Mouse (Mus musculus) leukemia stem cell, adult 10-12 weeks (primary cell): ENCODE measurements around the gene Rnf4. TPM values are rescaled to one million over a fixed set of nuclear protein-coding genes. Genes with fewer than 3 reads are reported as not detected.

Experiments
- polyA plus RNA-seq: library from polyadenylated mRNA; stranded (reverse); fragments of >175 nt; gene quantifications from 2 replicates; pipeline ENCODE4 v1.2.3, GENCODE M21; 2012; ENCODE audit warnings: low replicate concordance

The Rnf4 gene
- polyA plus RNA-seq: 12.1 and 21.7 TPM in 2 replicates

DNA sequence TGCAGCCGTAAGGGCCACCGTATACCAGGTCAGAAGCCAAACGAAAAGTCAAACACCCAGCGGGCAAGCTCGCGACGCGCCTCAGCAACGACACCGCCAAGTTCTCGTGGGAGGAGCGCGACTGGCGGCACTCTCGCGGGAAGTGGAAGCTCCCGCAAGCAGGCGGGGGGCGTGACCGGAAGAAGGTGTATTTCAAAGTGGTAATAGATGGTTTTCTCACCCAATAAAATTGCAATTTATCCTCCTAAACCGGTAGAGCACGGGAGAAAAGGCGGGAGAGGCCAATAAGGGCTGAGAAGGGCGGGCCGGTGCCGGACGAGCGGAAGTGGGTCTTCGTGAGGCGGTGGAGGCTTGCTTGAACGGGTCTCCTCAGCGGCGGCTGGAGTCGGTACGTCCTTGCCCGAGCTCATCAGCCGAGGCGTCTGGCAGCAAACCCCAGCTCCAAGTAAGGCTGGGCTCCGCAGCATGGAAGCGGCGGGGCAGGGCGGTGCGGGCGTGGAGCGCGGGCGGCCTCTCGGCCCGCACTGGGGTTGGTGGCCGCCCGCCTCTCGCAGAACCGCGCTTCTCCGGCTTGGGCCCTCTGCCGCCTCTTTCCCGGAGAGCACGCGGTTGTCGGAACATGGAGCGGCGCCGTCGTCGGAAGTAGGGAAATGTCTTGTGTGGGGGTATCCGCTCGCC, at the start of gene Rnf4:
TSS of gene Rnf4 (plus strand) at position 193 of the 678 bp plus-strand sequence.

DNA sequence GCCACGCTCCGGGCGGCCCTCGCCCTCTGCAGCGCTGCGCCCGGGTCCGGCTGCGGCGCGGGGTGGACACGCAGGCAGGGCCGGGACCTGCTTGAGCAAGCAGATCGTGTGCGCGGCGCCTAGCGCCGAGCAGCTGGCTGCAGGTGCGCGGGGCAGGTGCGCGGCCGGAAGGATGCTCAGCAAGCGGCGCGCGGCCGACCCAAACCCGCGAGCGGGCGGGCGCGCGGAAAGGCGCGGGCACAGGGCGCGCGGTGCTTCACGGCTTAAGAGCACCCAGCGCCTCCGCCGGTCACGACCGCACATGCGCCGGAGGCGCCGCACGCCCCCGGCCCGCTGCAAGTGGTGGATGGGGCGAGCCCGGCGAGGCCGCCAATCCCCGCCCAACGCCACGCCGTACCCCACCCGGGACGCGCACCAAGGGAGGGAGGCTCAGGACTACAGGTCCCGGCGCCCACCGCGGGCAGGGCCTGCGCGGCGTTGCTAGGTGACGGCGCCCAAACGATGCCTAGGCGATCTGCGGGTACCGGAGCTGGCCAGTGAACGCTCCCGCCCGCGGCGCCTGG, 47.9 kb upstream of the Rnf4 start, which contains the start of the genes Zfyve28 and Cfap99:
TSS of gene Zfyve28 (minus strand) at position 296 of the 563 bp plus-strand sequence.
TSS of gene Cfap99 (plus strand) at position 447 of the 563 bp plus-strand sequence.

DNA sequence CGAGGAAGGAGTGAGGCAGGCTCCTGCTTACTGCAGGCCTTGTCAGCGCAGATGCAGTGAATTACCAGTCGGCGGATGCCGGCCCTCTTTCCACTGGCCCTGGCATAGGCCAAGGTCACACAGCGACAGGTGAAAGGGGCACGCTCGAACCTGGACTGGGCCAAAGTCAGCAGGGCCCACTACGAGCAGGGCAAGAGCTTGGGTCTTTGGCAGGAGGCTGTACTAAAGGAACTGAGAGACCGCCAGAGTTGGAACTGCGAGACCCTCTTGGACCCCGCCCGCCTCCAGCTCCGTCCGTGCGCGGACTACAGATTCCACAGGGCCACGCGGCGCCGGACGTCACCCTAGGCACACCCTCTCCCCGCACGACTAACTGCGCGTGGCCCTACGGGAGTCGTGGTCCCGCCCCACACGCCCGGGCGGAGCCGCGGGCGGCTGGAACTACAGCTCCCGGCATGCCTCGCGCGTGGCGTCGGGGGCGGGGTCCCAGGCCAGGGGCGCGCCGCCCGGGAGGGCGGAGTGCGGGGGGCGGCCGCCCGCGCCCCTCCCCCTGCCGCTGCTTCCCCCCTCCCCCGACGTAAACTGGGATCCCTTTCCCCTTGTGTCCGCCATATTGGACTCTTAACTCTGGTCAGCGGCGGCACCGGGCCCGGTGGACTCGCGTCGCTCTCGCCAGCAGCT, 33.4 kb downstream of the Rnf4 start, which contains the start of gene Fam193a:
TSS of gene Fam193a (plus strand) at position 593 of the 681 bp plus-strand sequence.

Other genes with a start within 250 kb of the Rnf4 start
- 0.15 TPM in 1 of 2 replicates, not detected in the other for gene Poln, start 166.8 kb upstream of the Rnf4 start, polyA plus RNA-seq
- gene Haus3, start 166.8 kb upstream of the Rnf4 start, polyA plus RNA-seq: 0.23 and 0.92 TPM in 2 replicates
- gene Mxd4, start 148.6 kb upstream of the Rnf4 start, polyA plus RNA-seq: 18.2 and 32.0 TPM in 2 replicates
- gene Zfyve28, start 47.8 kb upstream of the Rnf4 start, polyA plus RNA-seq: 0.71 and 1.8 TPM in 2 replicates
- gene Cfap99, start 47.7 kb upstream of the Rnf4 start, polyA plus RNA-seq: not detected in 2 replicates
- 15.1 and 17.8 TPM in 2 replicates for gene Fam193a, start 33.6 kb downstream of the Rnf4 start, polyA plus RNA-seq
- 2.8 and 3.1 TPM in 2 replicates for gene Tnip2, start 177.7 kb downstream of the Rnf4 start, polyA plus RNA-seq
- 20.9 and 24.2 TPM in 2 replicates for gene Sh3bp2, start 189.5 kb downstream of the Rnf4 start, polyA plus RNA-seq
- gene Add1, start 237.4 kb downstream of the Rnf4 start, polyA plus RNA-seq: 389 and 449 TPM in 2 replicates